Mouse (Mus musculus) liver, embryonic 15.5 days (tissue): ENCODE measurements around the gene Inpp5f. TPM values are rescaled to one million over a fixed set of nuclear protein-coding genes. Genes with fewer than 3 reads are reported as not detected.

Experiments
- ATAC-seq: fragments of 200-750 bp; cut with Nextera tagmentation; 2 replicates; pipeline ENCODE4 v1.8.0; 2017; ENCODE audit warnings: moderate number of reproducible peaks, mild to moderate bottlenecking, moderate library complexity; ENCODE audit not compliant: insufficient read depth
- H3K27ac ChIP-seq: fragments of 300-500 bp; sonication (generic); replicated peaks from 2 replicates; pipeline ENCODE4 v1.5.1; 2015; ENCODE audit warnings: mild to moderate bottlenecking, inconsistent platforms
- H3K27me3 ChIP-seq: fragments of 300-500 bp; sonication (generic); 2 replicates; pipeline ENCODE4 v1.6.1; 2015; ENCODE audit warnings: mild to moderate bottlenecking, inconsistent platforms
- H3K36me3 ChIP-seq: fragments of 300-500 bp; sonication (generic); replicated peaks from 2 replicates; pipeline ENCODE4 v1.6.1; 2015; ENCODE audit warnings: moderate library complexity, mild to moderate bottlenecking, inconsistent platforms
- H3K4me1 ChIP-seq: fragments of 300-500 bp; sonication (generic); replicated peaks from 2 replicates; pipeline ENCODE4 v1.6.1; 2015; ENCODE audit warnings: inconsistent platforms
- H3K4me2 ChIP-seq: fragments of 300-500 bp; sonication (generic); 2 replicates; pipeline ENCODE4 v1.6.1; 2015; ENCODE audit warnings: moderate library complexity, mild to moderate bottlenecking, inconsistent platforms
- H3K4me3 ChIP-seq: fragments of 300-500 bp; sonication (generic); replicated peaks from 2 replicates; pipeline ENCODE4 v1.5.1; 2015; ENCODE audit warnings: mild to moderate bottlenecking, inconsistent platforms
- H3K9ac ChIP-seq: fragments of 300-500 bp; sonication (generic); 2 replicates; pipeline ENCODE4 v1.6.1; 2015; ENCODE audit warnings: moderate library complexity, mild to moderate bottlenecking, inconsistent platforms
- H3K9me3 ChIP-seq: fragments of 300-500 bp; sonication (generic); replicated peaks from 2 replicates; pipeline ENCODE4 v1.6.1; 2016; ENCODE audit warnings: inconsistent platforms
- WGBS: fragments of 180-500 bp; shearing (Covaris S2); methylation state at CpG from one replicate; pipeline ENCODE4 v1.1.7; 2015; ENCODE audit warnings: mixed read lengths; ENCODE audit not compliant: insufficient replicate concordance; 5-methylcytosine and 5-hydroxymethylcytosine counted together
- polyA plus RNA-seq: library from polyadenylated mRNA; unstranded; fragments of >200 nt; fragmentation: Nextera tagmentation; extraction: Ambion mirVana; gene quantifications from 2 replicates; pipeline ENCODE4 v1.2.1, GENCODE M21; 2015

Gene Inpp5f
- polyA plus RNA-seq, 1 experiment from 2014 or later = 5.5 TPM

DNA sequence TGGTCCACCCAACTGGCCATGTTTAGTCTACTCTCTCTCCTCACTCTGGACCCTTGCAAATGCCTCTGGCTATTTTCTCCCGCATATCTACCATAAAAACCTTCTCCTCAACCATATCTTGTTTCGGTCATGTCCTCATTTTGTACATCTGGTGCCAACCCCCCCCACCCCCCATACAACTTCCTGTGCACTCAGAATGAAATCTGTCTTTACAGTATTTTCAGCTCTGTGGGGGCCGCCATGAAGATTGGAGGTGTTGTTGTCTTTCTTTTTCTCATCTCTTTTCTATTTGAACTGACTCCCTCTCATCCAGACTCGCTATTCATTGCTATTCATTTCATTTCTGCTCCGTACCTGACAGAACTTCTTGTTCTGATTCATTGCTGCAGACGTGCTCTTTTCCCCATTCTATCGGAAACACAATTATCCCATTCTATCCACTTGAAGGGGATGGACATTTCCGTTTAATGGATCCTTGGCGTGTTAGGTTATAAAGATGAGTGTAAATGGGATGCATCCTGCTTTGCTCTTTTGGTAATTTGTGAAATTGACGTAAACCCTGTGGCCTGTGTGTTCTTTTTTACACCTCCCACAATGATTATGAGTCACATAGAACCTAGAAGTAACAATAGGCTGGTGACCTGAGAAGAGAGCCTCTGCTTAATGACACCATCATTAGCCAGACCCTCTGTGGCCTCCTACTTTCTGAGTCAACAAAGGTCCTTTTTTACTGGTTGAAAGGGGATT lies 32.8 kb upstream of the Inpp5f start:
- Histone ChIP-seq H3K36me3 (no peaks in the 10 kb centered on the region), H3K27ac (no peak overlapping the region), H3K27me3 (no peaks in the 10 kb centered on the region), H3K4me1 (peaks cover 10% of the 10 kb centered on the region), H3K4me3 (no peak overlapping the region), H3K4me2 (no peak overlapping the region), H3K9ac (no peak overlapping the region), H3K9me3 (no peaks in the 10 kb centered on the region)
- ATAC-seq = no peak
- WGBS = 72% methylated on average over 10 of the region's 10 CpGs

DNA sequence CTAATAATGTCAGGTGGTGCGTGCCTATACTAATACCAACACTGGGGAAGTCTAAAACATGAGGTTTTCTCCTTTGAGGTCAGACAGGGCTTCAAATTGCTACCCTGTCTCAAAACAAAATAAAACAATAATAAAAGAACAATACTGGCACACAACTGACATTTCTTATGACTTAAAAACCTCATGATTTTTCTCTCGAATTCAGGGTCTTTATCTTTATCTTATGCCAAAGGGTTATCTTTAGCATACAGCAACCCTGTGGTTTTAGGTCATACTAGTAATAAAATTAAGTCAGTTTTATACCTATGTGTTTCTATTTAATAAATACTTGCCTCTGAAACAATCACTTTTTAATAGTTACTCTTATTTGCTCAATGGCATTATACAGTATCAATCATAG lies 31.7 kb upstream of the Inpp5f start:
- Histone ChIP-seq H3K9me3 (no peaks in the 10 kb centered on the region), H3K4me1 (peaks cover 10% of the 10 kb centered on the region), H3K27ac (no peak overlapping the region), H3K4me2 (no peak overlapping the region), H3K4me3 (no peak overlapping the region), H3K36me3 (no peaks in the 10 kb centered on the region), H3K27me3 (no peaks in the 10 kb centered on the region), H3K9ac (no peak overlapping the region)
- no peak for ATAC-seq
- 42% methylated on average over 2 of the region's 2 CpGs for WGBS

- WGBS = 44% methylated on average over 6 of the region's 6 CpGs
- Histone ChIP-seq H3K27me3 (no peaks in the 10 kb centered on the region), H3K4me3 (no peak overlapping the region), H3K9me3 (no peaks in the 10 kb centered on the region), H3K4me2 (no peak overlapping the region), H3K4me1 (peaks cover 10% of the 10 kb centered on the region), H3K27ac (no peak overlapping the region), H3K9ac (no peak overlapping the region), H3K36me3 (no peaks in the 10 kb centered on the region)
- no peak for ATAC-seq
Observed at GRCm38 (mm10) chr7:128580318-128580717, 30.8 kb upstream of the Inpp5f start.

DNA sequence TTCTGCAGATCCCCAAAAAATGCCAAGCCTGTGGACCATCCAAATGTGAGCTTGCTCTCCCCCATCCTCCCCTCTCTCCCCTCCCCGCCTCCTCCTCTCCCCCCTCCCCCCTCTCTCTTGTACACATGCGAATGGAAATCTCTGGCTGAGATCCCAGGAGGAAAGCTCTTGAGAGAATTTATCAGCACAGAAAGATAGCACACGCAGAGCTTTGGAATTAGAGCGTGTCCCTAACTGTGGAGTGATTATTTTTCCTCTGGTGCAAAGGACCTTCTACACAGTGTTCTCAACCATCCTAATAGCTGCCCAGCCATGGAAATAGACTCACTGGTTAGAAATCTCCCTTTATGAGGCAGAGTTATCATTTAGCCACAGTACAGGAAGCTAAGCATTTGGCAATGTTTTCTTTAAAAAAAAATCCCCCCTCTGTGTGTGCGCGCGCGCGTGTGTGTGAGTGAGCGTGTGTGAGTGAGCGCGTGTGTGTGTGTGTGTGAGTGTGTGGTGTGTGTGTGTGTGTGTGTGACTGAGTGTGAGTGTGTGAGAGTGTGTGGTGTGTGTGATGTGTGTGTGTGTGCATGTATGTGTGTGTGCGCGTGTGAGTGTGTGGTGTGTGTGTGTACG lies 29.2 kb upstream of the Inpp5f start:
- Histone ChIP-seq H3K27ac (no peak overlapping the region), H3K4me1 (peaks cover 10% of the 10 kb centered on the region), H3K27me3 (no peaks in the 10 kb centered on the region), H3K4me2 (no peak overlapping the region), H3K4me3 (no peak overlapping the region), H3K9ac (no peak overlapping the region), H3K36me3 (no peaks in the 10 kb centered on the region), H3K9me3 (no peaks in the 10 kb centered on the region)
- 70% methylated on average over 15 of the region's 15 CpGs for WGBS
- ATAC-seq = no peak

DNA sequence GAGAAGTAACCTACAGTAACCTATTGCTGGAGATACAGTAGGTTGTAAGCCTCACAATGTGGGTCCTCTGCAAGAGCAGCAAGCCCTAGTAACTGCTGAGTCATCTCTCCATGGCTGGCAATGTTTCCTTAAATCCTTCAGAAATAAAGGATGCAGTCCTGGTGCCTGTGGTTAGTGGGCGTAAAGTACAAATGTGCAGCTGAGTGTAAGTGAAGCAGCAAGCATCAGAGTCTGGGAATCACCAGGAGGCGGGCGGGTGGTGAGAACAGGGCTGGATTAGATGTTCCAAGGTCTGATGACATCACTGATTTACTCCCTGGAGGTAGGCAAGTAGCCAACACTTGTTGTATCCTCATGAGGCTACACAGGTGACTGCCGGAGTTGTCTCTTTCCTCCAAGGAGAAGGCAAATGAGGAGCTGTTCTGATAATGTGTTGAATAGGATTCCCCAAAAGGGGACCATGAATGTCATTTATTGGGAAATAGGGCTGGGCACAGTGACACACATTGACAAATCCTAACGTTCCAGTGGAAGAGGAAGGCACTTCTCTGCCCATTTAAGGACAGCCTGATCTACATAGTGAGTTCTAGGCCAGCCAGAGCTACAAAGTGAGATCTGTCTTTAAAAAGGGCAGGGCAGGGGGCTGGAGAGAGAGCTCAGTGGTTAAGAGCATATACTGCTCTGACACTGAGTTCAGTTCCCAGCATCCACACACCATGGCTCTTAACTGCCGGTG lies 27.7 kb upstream of the Inpp5f start:
- Histone ChIP-seq H3K9ac (no peak overlapping the region), H3K36me3 (no peaks in the 10 kb centered on the region), H3K4me2 (no peak overlapping the region), H3K4me3 (no peak overlapping the region), H3K4me1 (peaks cover 19% of the 10 kb centered on the region), H3K27ac (no peak overlapping the region), H3K9me3 (no peaks in the 10 kb centered on the region), H3K27me3 (no peaks in the 10 kb centered on the region)
- WGBS = 71% methylated on average over 6 of the region's 6 CpGs
- ATAC-seq = no peak

- no peak overlapping the region for H3K4me2 ChIP-seq
- H3K27ac ChIP-seq = no peak overlapping the region
- no peak overlapping the region for H3K4me3 ChIP-seq
- ATAC-seq = no peak
- H3K9me3 ChIP-seq = no peaks in the 10 kb centered on the region
- H3K36me3 ChIP-seq = no peaks in the 10 kb centered on the region
- H3K9ac ChIP-seq = no peak overlapping the region
- no peaks in the 10 kb centered on the region for H3K27me3 ChIP-seq
- peaks cover 21% of the 10 kb centered on the region for H3K4me1 ChIP-seq
- WGBS = 21% methylated on average over 4 of the region's 4 CpGs
Observed at GRCm38 (mm10) chr7:128587334-128587933, 23.7 kb upstream of the Inpp5f start.

- ATAC-seq = no peak
- Histone ChIP-seq H3K4me2 (no peak overlapping the region), H3K9ac (no peak overlapping the region), H3K27ac (no peak overlapping the region), H3K27me3 (no peaks in the 10 kb centered on the region), H3K36me3 (no peaks in the 10 kb centered on the region), H3K4me1 (peaks cover 26% of the 10 kb centered on the region), H3K9me3 (no peaks in the 10 kb centered on the region), H3K4me3 (no peak overlapping the region)
- 46% methylated on average over 9 of the region's 9 CpGs for WGBS
Observed at GRCm38 (mm10) chr7:128591345-128592084, 19.6 kb upstream of the Inpp5f start.

- H3K4me1 ChIP-seq = peaks cover 25% of the 10 kb centered on the region
- no peak overlapping the region for H3K27ac ChIP-seq
- WGBS = 28% methylated on average over 21 of the region's 21 CpGs
- H3K9me3 ChIP-seq = no peaks in the 10 kb centered on the region
- no peaks in the 10 kb centered on the region for H3K27me3 ChIP-seq
- H3K4me3 ChIP-seq = no peak overlapping the region; the same call in 1 of the 2 replicates
- H3K9ac ChIP-seq = no peak overlapping the region
- no peaks in the 10 kb centered on the region for H3K36me3 ChIP-seq
- no peak for ATAC-seq
- peak overlapping the region; percentile 37 for H3K4me2 ChIP-seq
Observed at GRCm38 (mm10) chr7:128592118-128592935, 18.8 kb upstream of the Inpp5f start.

GRCm38 (mm10) chr7:128592936-128593241 lies 18.2 kb upstream of the Inpp5f start:
- no peak overlapping the region for H3K27ac ChIP-seq
- H3K4me2 ChIP-seq = peak overlapping the region; percentile 37; the same call in 1 of the 2 replicates
- WGBS = 36% methylated on average over 6 of the region's 6 CpGs
- H3K9me3 ChIP-seq = no peaks in the 10 kb centered on the region
- no peak overlapping the region for H3K9ac ChIP-seq
- H3K27me3 ChIP-seq = no peaks in the 10 kb centered on the region
- no peak for ATAC-seq
- peaks cover 20% of the 10 kb centered on the region for H3K4me1 ChIP-seq
- H3K4me3 ChIP-seq = no peak overlapping the region
- H3K36me3 ChIP-seq = no peaks in the 10 kb centered on the region

DNA sequence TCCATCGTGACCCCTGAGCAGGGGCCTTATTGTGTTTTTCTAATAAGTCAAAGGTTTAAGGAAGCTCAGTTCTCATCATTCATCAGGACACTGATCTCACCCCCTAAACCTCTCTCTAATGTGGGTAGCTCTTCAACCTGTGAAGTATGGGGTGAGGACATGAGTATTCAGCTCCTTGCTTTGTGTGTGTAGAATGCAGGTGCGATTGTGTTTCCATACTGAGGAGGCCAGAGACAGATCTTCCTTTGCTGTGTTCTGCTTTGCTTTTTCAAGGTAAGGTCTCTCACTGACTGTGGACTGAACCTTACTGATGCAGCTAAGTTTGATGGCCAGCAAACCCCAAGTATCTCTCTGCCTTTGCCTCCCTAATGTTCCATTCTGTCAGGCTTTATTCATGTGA lies 14.9 kb upstream of the Inpp5f start:
- no peak for ATAC-seq
- Histone ChIP-seq H3K27ac (no peak overlapping the region), H3K9ac (no peak overlapping the region), H3K9me3 (no peaks in the 10 kb centered on the region), H3K27me3 (no peaks in the 10 kb centered on the region), H3K4me1 (peaks cover 16% of the 10 kb centered on the region), H3K4me3 (no peak overlapping the region), H3K4me2 (no peak overlapping the region), H3K36me3 (no peaks in the 10 kb centered on the region)
- WGBS = 75% methylated on average over 2 of the region's 2 CpGs
